Mouse (Mus musculus): Measurements from ENCODE around the gene Bpifb9a.
"Not testable (repeated sequence)": the region's sequence is repeated elsewhere in the genome, so short reads cannot be mapped to it uniquely, and the experiment has no call there.

DNA sequence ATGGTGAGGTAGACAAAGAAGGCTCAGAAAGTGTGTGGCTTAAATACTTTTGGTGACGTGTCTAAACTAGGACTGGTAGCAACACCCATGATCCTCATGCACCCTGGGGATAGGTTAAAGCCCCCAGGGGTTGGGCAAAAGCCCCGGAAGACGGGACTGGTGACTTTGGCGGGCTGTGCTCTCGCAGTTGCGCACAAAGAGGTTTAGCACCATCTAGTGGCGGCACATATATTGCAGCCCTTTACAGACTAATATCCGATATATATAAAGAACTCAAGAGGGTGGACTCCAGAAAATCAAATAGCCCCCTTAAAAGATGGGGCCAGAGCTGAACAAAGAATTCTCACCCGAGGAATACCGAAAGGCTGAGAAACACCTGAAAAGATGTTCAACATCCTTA lies 37.1 kb downstream of the Bpifb9a start:
- TF ChIP-seq HCFC1 (IDR thresholded peaks at IDR 0.05; ENCODE audit: borderline replicate concordance, insufficient read depth, low read length); CHD2 (IDR thresholded peaks at IDR 0.05; ENCODE audit: low read depth, low read length); ZNF384 (IDR thresholded peaks at IDR 0.05; ENCODE audit: low read depth, low read length); MAFK (IDR thresholded peaks at IDR 0.05; ENCODE audit: insufficient read depth, low read depth, low read length): not testable (repeated sequence)
- peak; percentile 11; the same call in 1 of the 2 replicates for TF ChIP-seq ZC3H11A (IDR thresholded peaks at IDR 0.05; ENCODE audit: borderline replicate concordance, low read depth, low read length)
